Mouse (Mus musculus): Measurements from ENCODE around the gene Il3ra. TPM values are rescaled to one million over a fixed set of nuclear protein-coding genes. Genes with fewer than 3 reads are reported as not detected.

The Il3ra gene
- total and polyA plus RNA-seq, 3 experiments, result 2.6 to 18.4 (median 3.7) TPM

GRCm38 (mm10) chr14:14353740-14354510, 7.8 kb downstream of the Il3ra start:
- Histone ChIP-seq H3K4me1 (ENCODE audit: control insufficient read depth, insufficient read depth, low read length) (no peaks in the 10 kb centered on the region), H3K79me2 (replicated peaks; ENCODE audit: control insufficient read depth, insufficient read depth, low read length) (no peaks in the 10 kb centered on the region), H3K27me3 (ENCODE audit: control insufficient read depth, insufficient read depth, low read length) (no peaks in the 10 kb centered on the region), H3K27ac (no peak overlapping the region), H3K4me3 (no peak overlapping the region), H3K9ac (ENCODE audit: low read depth, low read length) (no peak overlapping the region), H3K36me3 (ENCODE audit: control insufficient read depth, insufficient read depth, low read length) (no peaks in the 10 kb centered on the region)
- 95% methylated on average over 8 of the region's 8 CpGs for WGBS
- TF ChIP-seq CTCF (IDR thresholded peaks at IDR 0.05) (no peak), EP300 (IDR thresholded peaks at IDR 0.05; ENCODE audit: insufficient read depth, low read depth, low read length) (no peak), POLR2A (IDR thresholded peaks at IDR 0.05; ENCODE audit: insufficient read depth, low read depth, low read length) (no peak)
- intact Hi-C loops (cut with DNase I), result no loop called here
- no peak for DNase-seq

GRCm38 (mm10) chr14:14354511-14355359, 8.7 kb downstream of the Il3ra start:
- Histone ChIP-seq H3K36me3 (ENCODE audit: control insufficient read depth, insufficient read depth, low read length) (no peaks in the 10 kb centered on the region), H3K79me2 (replicated peaks; ENCODE audit: control insufficient read depth, insufficient read depth, low read length) (no peaks in the 10 kb centered on the region), H3K9ac (ENCODE audit: low read depth, low read length) (no peak overlapping the region), H3K27ac (no peak overlapping the region), H3K4me1 (ENCODE audit: control insufficient read depth, insufficient read depth, low read length) (no peaks in the 10 kb centered on the region), H3K27me3 (ENCODE audit: control insufficient read depth, insufficient read depth, low read length) (no peaks in the 10 kb centered on the region), H3K4me3 (no peak overlapping the region)
- no peak for DNase-seq
- 96% methylated on average over 13 of the region's 13 CpGs for WGBS
- TF ChIP-seq POLR2A (IDR thresholded peaks at IDR 0.05; ENCODE audit: insufficient read depth, low read depth, low read length) (no peak), CTCF (IDR thresholded peaks at IDR 0.05) (no peak), EP300 (IDR thresholded peaks at IDR 0.05; ENCODE audit: insufficient read depth, low read depth, low read length) (no peak)
- intact Hi-C loops (cut with DNase I), result no loop called here

GRCm38 (mm10) chr14:14355360-14355646, 9.2 kb downstream of the Il3ra start:
- Histone ChIP-seq H3K4me1 (ENCODE audit: control insufficient read depth, insufficient read depth, low read length) (no peaks in the 10 kb centered on the region), H3K9ac (ENCODE audit: low read depth, low read length) (no peak overlapping the region), H3K27ac (no peak overlapping the region), H3K27me3 (ENCODE audit: control insufficient read depth, insufficient read depth, low read length) (no peaks in the 10 kb centered on the region), H3K4me3 (no peak overlapping the region), H3K79me2 (replicated peaks; ENCODE audit: control insufficient read depth, insufficient read depth, low read length) (no peaks in the 10 kb centered on the region), H3K36me3 (ENCODE audit: control insufficient read depth, insufficient read depth, low read length) (no peaks in the 10 kb centered on the region)
- TF ChIP-seq POLR2A (IDR thresholded peaks at IDR 0.05; ENCODE audit: insufficient read depth, low read depth, low read length) (no peak), CTCF (IDR thresholded peaks at IDR 0.05) (no peak), EP300 (IDR thresholded peaks at IDR 0.05; ENCODE audit: insufficient read depth, low read depth, low read length) (no peak)
- WGBS, result 96% methylated on average over 8 of the region's 8 CpGs
- intact Hi-C loops (cut with DNase I), result no loop called here
- no peak for DNase-seq

- Histone ChIP-seq H3K79me2 (replicated peaks; ENCODE audit: control insufficient read depth, insufficient read depth, low read length) (no peaks in the 10 kb centered on the region), H3K27me3 (ENCODE audit: control insufficient read depth, insufficient read depth, low read length) (no peaks in the 10 kb centered on the region), H3K27ac (no peak overlapping the region), H3K9ac (ENCODE audit: low read depth, low read length) (no peak overlapping the region), H3K4me3 (no peak overlapping the region), H3K4me1 (ENCODE audit: control insufficient read depth, insufficient read depth, low read length) (no peaks in the 10 kb centered on the region), H3K36me3 (ENCODE audit: control insufficient read depth, insufficient read depth, low read length) (no peaks in the 10 kb centered on the region)
- intact Hi-C loops (cut with DNase I), result no loop called here
- DNase-seq, result no peak
- WGBS, result 89% methylated on average over 1 of the region's 1 CpGs
- no peak for TF ChIP-seq EP300 (IDR thresholded peaks at IDR 0.05; ENCODE audit: insufficient read depth, low read depth, low read length)
- TF ChIP-seq POLR2A (IDR thresholded peaks at IDR 0.05; ENCODE audit: insufficient read depth, low read depth, low read length), result no peak
- TF ChIP-seq CTCF (IDR thresholded peaks at IDR 0.05), result no peak
Observed at GRCm38 (mm10) chr14:14395535-14395934, 49.5 kb downstream of the Il3ra start.

- Histone ChIP-seq H3K9ac (ENCODE audit: low read depth, low read length) (no peak within 1 kb of the TSS), H3K4me3 (no peak within 1 kb of the TSS), H3K27ac (no peak within 1 kb of the TSS), H3K4me1 (ENCODE audit: control insufficient read depth, insufficient read depth, low read length) (no peaks in the 10 kb centered on the region), H3K27me3 (ENCODE audit: control insufficient read depth, insufficient read depth, low read length) (no peaks in the 10 kb centered on the region), H3K36me3 (ENCODE audit: control insufficient read depth, insufficient read depth, low read length) (no peaks in the 10 kb centered on the region), H3K79me2 (replicated peaks; ENCODE audit: control insufficient read depth, insufficient read depth, low read length) (no peaks in the 10 kb centered on the region)
- intact Hi-C loops (cut with DNase I), result no loop called here
- 76% methylated on average over 2 of the region's 2 CpGs for WGBS
- DNase-seq, result no peak
- TF ChIP-seq EP300 (IDR thresholded peaks at IDR 0.05; ENCODE audit: insufficient read depth, low read depth, low read length) (no peak), POLR2A (IDR thresholded peaks at IDR 0.05; ENCODE audit: insufficient read depth, low read depth, low read length) (no peak), CTCF (IDR thresholded peaks at IDR 0.05) (no peak)
Observed at GRCm38 (mm10) chr14:14400998-14401397, 54.9 kb downstream of the Il3ra start, which contains the start of gene Olfr721-ps1. TSS of gene Olfr721-ps1 (plus strand) at chr14:14401298.

Other genes with a start within 250 kb of the Il3ra start
- 10 to 100 TPM; 73.3 to 84.4 TPM for gene Psmd6, start 225.3 kb upstream of the Il3ra start, total RNA-seq (2021)
- gene Psmd6, start 225.3 kb upstream of the Il3ra start, polyA plus RNA-seq (2012; rRNA removed), result 26.0 and 51.1 TPM in 2 replicates
- gene Olfr720, start 159.4 kb upstream of the Il3ra start, total RNA-seq (2021), result not detected
- gene Olfr720, start 159.4 kb upstream of the Il3ra start, polyA plus RNA-seq (2012; rRNA removed), result not detected in 2 replicates
- not detected for gene Olfr31, start 23.4 kb upstream of the Il3ra start, total RNA-seq (2021)
- gene Olfr31, start 23.4 kb upstream of the Il3ra start, polyA plus RNA-seq (2012; rRNA removed), result not detected in 2 replicates
- not detected for gene Olfr721-ps1, start 55.0 kb downstream of the Il3ra start, total RNA-seq (2021)
- not detected in 2 replicates for gene Olfr721-ps1, start 55.0 kb downstream of the Il3ra start, polyA plus RNA-seq (2012; rRNA removed)